Mouse (Mus musculus): Measurements from ENCODE around the gene Chil1.

DNA sequence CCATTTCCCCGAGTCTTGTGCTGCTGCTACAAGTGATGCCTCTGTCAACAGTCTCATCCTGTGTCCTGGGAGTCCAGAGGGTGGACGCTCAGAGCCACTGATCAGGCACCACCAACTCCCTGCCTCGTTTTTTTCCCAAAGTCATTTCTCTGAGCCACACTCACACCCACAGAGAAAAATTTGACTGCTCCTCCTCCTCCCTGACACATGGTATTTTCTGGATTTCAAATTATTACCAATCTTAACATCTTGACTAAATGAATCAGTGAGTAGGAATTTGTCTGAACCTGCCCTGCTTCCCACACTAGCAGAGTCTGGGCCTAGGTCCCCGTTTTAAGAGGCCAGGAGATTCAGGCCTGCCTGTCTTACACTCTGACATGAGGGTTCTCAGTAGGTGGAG, 10.0 kb downstream of the Chil1 start:
- TF ChIP-seq CTCF (IDR thresholded peaks at IDR 0.05; ENCODE audit: control insufficient read depth, insufficient read depth, insufficient read length) (no peak), MYOD1 (IDR thresholded peaks at IDR 0.05; ENCODE audit: control insufficient read depth, insufficient read length, low read depth) (no peak), USF1 (IDR thresholded peaks at IDR 0.05; ENCODE audit: low read depth) (no peak), MAX (IDR thresholded peaks at IDR 0.05) (no peak), MYOG (IDR thresholded peaks at IDR 0.05; ENCODE audit: control insufficient read depth, extremely low read depth, insufficient read length) (no peak), CEBPB (IDR thresholded peaks at IDR 0.05; ENCODE audit: low read depth) (no peak), FOSL1 (IDR thresholded peaks at IDR 0.05; ENCODE audit: insufficient read depth, low read length, poor library complexity, severe bottlenecking) (no peak)
